Mouse (Mus musculus) v-Abl transformed pro-B cells (cell line): Measurements from ENCODE around the gene Creg1.

Source experiments
- in situ Hi-C, 2 experiments: fragments of 400-800 bp; cut with MboI; formaldehyde crosslinking; loops; one replicate each; pipeline ENCODE4 v1.15.1; 2025; ENCODE audit not compliant: unreplicated experiment in 2 of 2

Creg1 gene

GRCm38 (mm10) chr1:165814521-165815278 is 51.2 kb downstream of the Creg1 start:
- in situ Hi-C loops, result loop anchor here in 1 of 2 experiments (25.0 kb wide), 1 partner anchor 1823 kb away; no protein-coding TSS in a partner anchor

GRCm38 (mm10) chr1:165816391-165816790 is 52.8 kb downstream of the Creg1 start:
- in situ Hi-C loops, result loop anchor here in 1 of 2 experiments (25.0 kb wide), 1 partner anchor 1821 kb away; no protein-coding TSS in a partner anchor

DNA sequence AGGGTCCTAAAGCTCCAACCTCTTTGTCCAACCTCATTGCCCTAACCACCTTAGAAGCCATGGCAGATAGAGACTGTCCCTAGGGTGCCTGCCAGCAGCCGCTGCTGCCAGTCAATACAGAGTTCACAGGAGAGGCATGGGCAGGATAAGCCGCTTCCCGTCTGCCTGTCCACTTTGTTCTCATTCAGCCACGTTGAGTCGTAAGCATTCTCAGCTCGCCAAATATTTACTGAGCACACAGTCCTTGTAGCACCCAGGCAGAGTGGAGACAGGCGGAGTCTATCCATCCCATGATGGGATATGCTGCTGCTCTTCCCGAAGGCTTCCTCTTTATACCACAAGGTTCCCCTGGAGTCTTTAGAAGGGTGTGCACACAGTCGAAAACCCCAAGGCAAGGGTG is 53.7 kb downstream of the Creg1 start:
- in situ Hi-C loops, result loop anchor here in 1 of 2 experiments (25.0 kb wide), 1 partner anchor 1820 kb away; no protein-coding TSS in a partner anchor

- in situ Hi-C loops, result loop anchor here in 1 of 2 experiments (25.0 kb wide), 1 partner anchor 1819 kb away; no protein-coding TSS in a partner anchor
These were observed 54.8 kb downstream of the Creg1 start for GRCm38 (mm10) chr1:165818145-165818860.

GRCm38 (mm10) chr1:165819147-165819546 is 55.6 kb downstream of the Creg1 start:
- in situ Hi-C loops, result loop anchor here in 1 of 2 experiments (25.0 kb wide), 1 partner anchor 1818 kb away; no protein-coding TSS in a partner anchor

DNA sequence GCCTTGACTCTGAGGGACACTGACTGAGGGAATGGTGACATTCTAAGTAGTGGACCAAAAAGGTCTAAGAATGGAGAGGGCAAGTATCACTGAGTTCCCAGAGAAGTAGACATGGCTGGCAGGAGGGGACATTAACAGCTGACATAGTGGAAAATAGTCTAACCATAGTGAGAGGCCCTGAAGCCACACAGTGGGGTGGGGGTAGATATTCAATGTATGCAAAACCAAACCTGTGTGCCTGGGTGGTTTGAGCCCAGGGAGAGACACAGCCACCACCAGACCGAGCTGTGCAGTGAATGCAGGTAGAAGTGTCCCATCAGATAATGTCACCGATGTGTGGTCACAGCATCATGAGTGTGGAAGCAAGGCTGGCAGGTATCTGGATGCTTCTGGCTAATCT is 58.5 kb downstream of the Creg1 start:
- in situ Hi-C loops, result loop anchor here in 1 of 2 experiments (25.0 kb wide), 1 partner anchor 1815 kb away; no protein-coding TSS in a partner anchor
